Mouse (Mus musculus) cerebral cortex, adult 2 months (tissue): ENCODE results near the gene Chmp6.

Experiments used
- WGBS: fragments of 180-500 bp; shearing (Covaris S2); methylation state at CpG from one replicate; pipeline ENCODE4 v1.1.7; 2018; 5-methylcytosine and 5-hydroxymethylcytosine counted together

Gene Chmp6

GRCm38 (mm10) chr11:119913291-119913934 lies at the start of gene Chmp6:
Gene Chmp6 (plus strand): TSS chr11:119913441.
- WGBS: 1% methylated on average over 48 of the region's 48 CpGs

GRCm38 (mm10) chr11:119866837-119867236 lies 46.4 kb upstream of the Chmp6 start:
- WGBS: 73% methylated on average over 6 of the region's 6 CpGs

GRCm38 (mm10) chr11:119868138-119868537 lies 45.1 kb upstream of the Chmp6 start:
- 75% methylated on average over 3 of the region's 3 CpGs for WGBS

GRCm38 (mm10) chr11:119868556-119868955 lies 44.7 kb upstream of the Chmp6 start:
- whole genome bisulfite sequencing: 68% methylated on average over 4 of the region's 4 CpGs

- WGBS: 93% methylated on average over 7 of the region's 7 CpGs
Measured at GRCm38 (mm10) chr11:119871141-119871540, 42.1 kb upstream of the Chmp6 start.

GRCm38 (mm10) chr11:119873643-119874042 lies 39.6 kb upstream of the Chmp6 start:
- 93% methylated on average over 4 of the region's 4 CpGs for WGBS

GRCm38 (mm10) chr11:119874841-119875240 lies 38.4 kb upstream of the Chmp6 start:
- 78% methylated on average over 1 of the region's 1 CpGs for WGBS

- WGBS: 91% methylated on average over 9 of the region's 9 CpGs
Measured at GRCm38 (mm10) chr11:119875685-119876084, 37.6 kb upstream of the Chmp6 start.

GRCm38 (mm10) chr11:119877124-119877523 lies 36.1 kb upstream of the Chmp6 start:
- 95% methylated on average over 7 of the region's 7 CpGs for WGBS

- 75% methylated on average over 5 of the region's 5 CpGs for WGBS
Measured at GRCm38 (mm10) chr11:119879573-119879972, 33.7 kb upstream of the Chmp6 start.

- 80% methylated on average over 2 of the region's 2 CpGs for WGBS
Measured at GRCm38 (mm10) chr11:119883646-119884045, 29.6 kb upstream of the Chmp6 start.

- WGBS: 91% methylated on average over 3 of the region's 3 CpGs
Measured at GRCm38 (mm10) chr11:119889966-119890365, 23.3 kb upstream of the Chmp6 start.

- 70% methylated on average over 7 of the region's 7 CpGs for WGBS
Measured at GRCm38 (mm10) chr11:119891601-119892215, 21.5 kb upstream of the Chmp6 start.

- 58% methylated on average over 10 of the region's 10 CpGs for WGBS
Measured at GRCm38 (mm10) chr11:119893667-119894236, 19.5 kb upstream of the Chmp6 start.

- WGBS: 77% methylated on average over 6 of the region's 6 CpGs
Measured at GRCm38 (mm10) chr11:119894634-119895033, 18.6 kb upstream of the Chmp6 start.

GRCm38 (mm10) chr11:119897041-119897440 lies 16.2 kb upstream of the Chmp6 start:
- WGBS: 60% methylated on average over 9 of the region's 9 CpGs

GRCm38 (mm10) chr11:119898976-119899375 lies 14.3 kb upstream of the Chmp6 start:
- 84% methylated on average over 11 of the region's 11 CpGs for WGBS

GRCm38 (mm10) chr11:119901174-119901573 lies 12.1 kb upstream of the Chmp6 start:
- WGBS: 73% methylated on average over 4 of the region's 4 CpGs

GRCm38 (mm10) chr11:119902891-119903290 lies 10.3 kb upstream of the Chmp6 start:
- WGBS: 76% methylated on average over 4 of the region's 4 CpGs

GRCm38 (mm10) chr11:119904621-119905286 lies 8.5 kb upstream of the Chmp6 start:
- 30% methylated on average over 5 of the region's 5 CpGs for WGBS

GRCm38 (mm10) chr11:119905794-119906193 lies 7.4 kb upstream of the Chmp6 start:
- 68% methylated on average over 5 of the region's 5 CpGs for WGBS

GRCm38 (mm10) chr11:119907006-119907650 lies 6.1 kb upstream of the Chmp6 start:
- 19% methylated on average over 7 of the region's 7 CpGs for WGBS
